Mouse (Mus musculus) heart, adult 9 months (tissue): ENCODE results near the gene Plb1.

ENCODE experiments used
- DNase-seq, 2 experiments: peaks; one replicate each; pipeline ENCODE4 v3.0.0; 2022; ENCODE audit warnings: low spot score in 2 of 2

Gene Plb1

GRCm38 (mm10) chr5:32245385-32245784 is 12.9 kb downstream of the Plb1 start:
- DNase-seq, result no peak

DNA sequence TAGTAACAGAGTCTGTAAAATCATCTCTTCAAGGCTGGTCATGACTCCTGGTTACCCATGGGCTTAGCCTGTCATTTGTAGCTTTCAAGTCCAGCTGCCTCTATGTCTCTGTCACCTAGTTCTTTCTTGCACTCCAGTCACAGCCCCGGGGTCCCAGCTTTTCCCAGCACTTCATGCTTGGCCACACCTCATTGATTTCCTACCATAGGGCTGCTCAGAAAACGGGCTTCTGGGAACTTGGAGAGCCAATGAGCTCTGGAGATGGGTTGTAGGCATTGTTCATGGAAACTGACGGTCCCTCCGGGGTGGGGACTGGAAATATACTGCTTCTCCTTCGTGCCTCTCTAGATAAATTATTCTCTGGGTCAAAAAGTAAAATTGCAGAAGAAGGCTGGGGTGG is 28.2 kb downstream of the Plb1 start:
- DNase-seq, result no peak

- no peak for DNase-seq
Observed at GRCm38 (mm10) chr5:32261251-32261650, 28.7 kb downstream of the Plb1 start.

- no peak for DNase-seq
Observed at GRCm38 (mm10) chr5:32262534-32262933, 30.0 kb downstream of the Plb1 start.

- DNase-seq, result peak; percentile 39 to 51
Observed at GRCm38 (mm10) chr5:32272502-32272901, 40.0 kb downstream of the Plb1 start.

- DNase-seq, result no peak
Observed at GRCm38 (mm10) chr5:32278000-32278694, 45.6 kb downstream of the Plb1 start.

- DNase-seq, result no peak
Observed at GRCm38 (mm10) chr5:32280066-32280465, 47.6 kb downstream of the Plb1 start.

- no peak for DNase-seq
Observed at GRCm38 (mm10) chr5:32282345-32282744, 49.8 kb downstream of the Plb1 start.

GRCm38 (mm10) chr5:32283457-32283856 is 50.9 kb downstream of the Plb1 start:
- DNase-seq, result no peak

DNA sequence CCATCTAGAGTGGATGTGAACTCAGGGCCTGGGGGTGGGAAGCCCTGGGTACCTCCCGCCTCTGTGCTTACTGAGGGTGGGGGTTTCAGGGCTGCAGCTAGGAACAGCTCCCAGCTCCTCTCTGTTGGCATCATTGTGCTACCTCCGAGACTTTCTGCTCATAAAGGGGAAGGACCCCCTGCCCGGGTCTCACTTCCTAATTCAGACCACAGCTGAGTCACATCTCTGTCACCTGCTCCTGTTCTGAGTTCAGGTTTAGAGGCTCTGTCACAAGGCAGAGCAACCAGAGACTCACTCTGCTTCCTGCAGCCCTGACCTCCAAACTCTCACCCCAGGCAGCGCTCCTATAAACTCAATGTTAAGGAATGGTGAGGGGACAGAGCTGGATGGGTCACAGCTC is 53.8 kb downstream of the Plb1 start:
- no peak for DNase-seq

GRCm38 (mm10) chr5:32288021-32288420 is 55.5 kb downstream of the Plb1 start:
- no peak for DNase-seq

- DNase-seq, result no peak
Observed at GRCm38 (mm10) chr5:32291316-32291715, 58.8 kb downstream of the Plb1 start.

GRCm38 (mm10) chr5:32302991-32303921 is 70.7 kb downstream of the Plb1 start:
- DNase-seq, result peak in 1 of 2 experiments; percentile 10

DNA sequence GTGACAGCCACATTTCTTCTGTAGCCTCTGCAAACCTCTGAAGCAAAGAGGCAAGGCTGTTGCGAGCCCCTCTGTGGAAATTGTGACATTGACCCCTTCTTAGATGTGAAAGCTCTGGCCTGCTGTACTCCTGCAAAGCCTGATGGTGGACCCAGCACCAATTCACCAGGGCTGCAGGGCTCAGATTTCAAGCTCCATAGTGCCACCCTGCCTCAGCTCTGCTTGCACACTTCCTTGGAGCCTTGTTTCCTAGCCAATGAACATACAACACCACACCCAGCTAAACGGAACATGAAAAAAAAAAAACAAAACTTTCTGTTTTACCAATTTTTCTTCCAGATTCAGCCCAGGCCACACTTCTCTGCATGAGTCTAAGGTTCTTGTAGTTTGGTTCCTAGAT is 74.6 kb downstream of the Plb1 start:
- DNase-seq, result no peak

- DNase-seq, result no peak
Observed at GRCm38 (mm10) chr5:32308647-32309046, 76.1 kb downstream of the Plb1 start.

DNA sequence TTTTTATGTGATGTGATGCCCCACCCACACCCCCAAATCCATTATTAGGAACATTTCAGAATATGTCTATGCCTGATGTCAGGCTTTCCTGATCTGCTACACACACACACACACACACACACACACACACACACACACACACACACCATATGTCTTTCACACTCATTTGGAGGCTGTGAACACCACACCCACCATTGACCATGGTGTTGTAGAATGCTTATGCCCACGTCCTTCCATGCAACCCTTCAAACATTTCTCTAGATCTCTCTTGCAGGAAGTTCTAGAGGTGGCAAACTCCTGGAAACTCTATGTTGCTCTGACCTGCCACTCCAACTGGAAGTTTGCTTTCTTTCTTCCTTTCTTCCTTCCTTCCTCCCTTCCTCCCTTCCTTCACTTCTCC is 77.2 kb downstream of the Plb1 start:
- no peak for DNase-seq

- no peak for DNase-seq
Observed at GRCm38 (mm10) chr5:32310802-32311201, 78.3 kb downstream of the Plb1 start.

DNA sequence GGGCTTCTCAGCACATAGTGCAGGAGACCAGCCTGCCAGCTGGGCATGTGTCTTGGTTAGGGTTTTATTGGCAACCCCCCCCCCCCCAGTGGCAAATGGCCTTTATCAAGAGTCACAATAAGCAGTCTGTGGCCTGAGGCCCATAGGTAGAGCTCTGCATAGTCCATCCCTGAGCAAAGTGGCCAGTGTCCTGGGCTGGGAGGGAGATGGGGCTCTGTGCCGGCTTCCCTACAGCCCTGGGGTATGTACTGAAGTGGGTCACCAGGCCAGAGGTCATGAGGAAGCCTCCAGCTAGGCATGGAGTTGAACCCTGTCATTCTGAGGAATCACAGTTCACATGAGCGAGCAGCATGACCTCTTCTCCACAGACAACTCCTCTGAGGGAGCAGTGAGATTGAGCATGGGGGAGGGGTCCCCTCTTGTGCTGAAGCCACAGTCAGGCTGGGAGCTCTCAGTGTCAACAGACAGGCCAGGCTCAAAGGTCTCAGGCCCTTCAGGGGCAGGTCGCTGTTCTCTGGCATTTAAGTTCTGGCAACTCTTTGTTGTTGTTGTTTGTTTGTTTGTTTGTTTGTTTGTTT is 79.2 kb downstream of the Plb1 start:
- DNase-seq, result no peak

- DNase-seq, result no peak
Observed at GRCm38 (mm10) chr5:32313671-32314070, 81.2 kb downstream of the Plb1 start.

GRCm38 (mm10) chr5:32314731-32315130 is 82.2 kb downstream of the Plb1 start:
- no peak for DNase-seq

DNA sequence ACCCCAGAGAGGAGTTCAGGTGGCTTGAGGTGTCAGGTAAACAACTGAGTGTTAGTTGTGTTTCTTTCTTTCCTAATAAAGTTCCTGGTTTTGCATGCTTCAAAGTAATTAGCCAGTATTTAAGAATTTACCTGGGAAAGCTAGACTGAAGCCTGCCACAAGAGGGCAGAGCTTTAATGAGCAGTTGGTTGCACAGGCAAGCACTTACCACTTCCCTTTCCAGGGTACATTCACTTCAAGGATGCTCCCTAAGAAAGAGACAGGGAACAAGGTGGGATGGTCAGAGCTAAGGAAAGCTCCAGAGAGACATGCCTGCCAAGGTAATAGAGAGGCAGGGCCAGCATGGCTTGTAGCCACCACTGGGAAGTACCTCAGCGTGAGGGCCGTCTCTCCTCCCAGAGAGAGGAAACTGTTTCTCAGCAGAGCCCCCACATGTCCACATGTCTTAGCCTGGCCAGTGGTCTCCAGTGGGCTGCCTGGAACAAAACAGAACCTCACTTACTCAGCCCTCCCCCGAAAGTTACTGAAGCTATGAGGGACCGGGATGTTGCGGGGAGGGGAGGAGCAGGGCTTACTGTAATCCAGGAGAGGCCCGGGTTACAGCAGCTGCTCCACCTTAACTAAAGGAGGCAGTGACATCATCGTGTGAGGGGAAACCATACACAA is 89.8 kb downstream of the Plb1 start:
- peak; percentile 17 to 43 for DNase-seq

DNA sequence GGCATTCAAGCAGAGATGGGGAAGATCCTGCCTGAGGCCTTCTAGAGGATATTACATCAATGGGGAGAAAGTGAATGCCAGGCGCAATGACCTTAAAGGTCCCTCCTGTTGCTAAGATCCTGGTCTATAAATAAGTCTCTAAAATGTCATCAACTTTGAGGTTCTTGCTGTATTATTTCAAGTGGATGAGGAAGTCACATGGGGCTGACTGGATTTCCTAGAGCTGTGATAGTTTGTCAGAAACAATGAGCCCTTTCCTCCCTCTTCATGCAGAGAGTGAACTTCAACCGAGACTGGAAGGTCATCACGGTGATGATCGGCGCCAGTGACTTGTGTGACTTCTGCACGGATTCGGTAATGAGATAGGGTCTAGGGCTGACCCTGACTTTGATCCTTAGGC is 95.6 kb downstream of the Plb1 start:
- DNase-seq, result peak; percentile 12 to 62
